Mouse (Mus musculus) liver, embryonic 13.5 days (tissue): Measurements from ENCODE around the gene Grid2ip. TPM values are rescaled to one million over a fixed set of nuclear protein-coding genes. Genes with fewer than 3 reads are reported as not detected.

Experiments used
- ATAC-seq: fragments of 200-750 bp; cut with Nextera tagmentation; 2 replicates; pipeline ENCODE4 v1.8.0; 2017; ENCODE audit warnings: low read depth, mild to moderate bottlenecking, moderate number of reproducible peaks, moderate library complexity
- DNase-seq: peaks from one replicate; pipeline ENCODE4 v3.0.0; 2022
- H3K27ac ChIP-seq: fragments of 300-500 bp; sonication (generic); 2 replicates; pipeline ENCODE4 v1.5.1; 2015; ENCODE audit warnings: moderate library complexity, mild to moderate bottlenecking, inconsistent platforms
- H3K27me3 ChIP-seq: fragments of 300-500 bp; sonication (generic); 2 replicates; pipeline ENCODE4 v1.6.1; 2015; ENCODE audit warnings: mild to moderate bottlenecking, inconsistent platforms
- H3K36me3 ChIP-seq: fragments of 300-500 bp; sonication (generic); 2 replicates; pipeline ENCODE4 v1.6.1; 2015; ENCODE audit warnings: mild to moderate bottlenecking, inconsistent platforms
- H3K4me1 ChIP-seq: fragments of 300-500 bp; sonication (generic); replicated peaks from 2 replicates; pipeline ENCODE4 v1.6.1; 2015; ENCODE audit warnings: inconsistent platforms
- H3K4me2 ChIP-seq: fragments of 300-500 bp; sonication (generic); 2 replicates; pipeline ENCODE4 v1.6.1; 2015; ENCODE audit warnings: inconsistent platforms, mild to moderate bottlenecking, moderate library complexity
- H3K4me3 ChIP-seq: fragments of 300-500 bp; sonication (generic); replicated peaks from 2 replicates; pipeline ENCODE4 v1.5.1; 2015; ENCODE audit warnings: mild to moderate bottlenecking, inconsistent platforms
- H3K9ac ChIP-seq: fragments of 300-500 bp; sonication (generic); 2 replicates; pipeline ENCODE4 v1.6.1; 2015; ENCODE audit warnings: mild to moderate bottlenecking, inconsistent platforms
- H3K9me3 ChIP-seq: fragments of 300-500 bp; sonication (generic); replicated peaks from 2 replicates; pipeline ENCODE4 v1.6.1; 2016; ENCODE audit warnings: inconsistent platforms
- WGBS: fragments of 180-500 bp; shearing (Covaris S2); methylation state at CpG from one replicate; pipeline ENCODE4 v1.1.7; 2015; ENCODE audit not compliant: insufficient replicate concordance; 5-methylcytosine and 5-hydroxymethylcytosine counted together
- polyA plus RNA-seq: library from polyadenylated mRNA; unstranded; fragments of >200 nt; fragmentation: Nextera tagmentation; extraction: Ambion mirVana; gene quantifications from 2 replicates; pipeline ENCODE4 v1.2.1, GENCODE M21; 2015

Gene Grid2ip
- polyA plus RNA-seq, 1 experiment from 2014 or later = not detected

DNA sequence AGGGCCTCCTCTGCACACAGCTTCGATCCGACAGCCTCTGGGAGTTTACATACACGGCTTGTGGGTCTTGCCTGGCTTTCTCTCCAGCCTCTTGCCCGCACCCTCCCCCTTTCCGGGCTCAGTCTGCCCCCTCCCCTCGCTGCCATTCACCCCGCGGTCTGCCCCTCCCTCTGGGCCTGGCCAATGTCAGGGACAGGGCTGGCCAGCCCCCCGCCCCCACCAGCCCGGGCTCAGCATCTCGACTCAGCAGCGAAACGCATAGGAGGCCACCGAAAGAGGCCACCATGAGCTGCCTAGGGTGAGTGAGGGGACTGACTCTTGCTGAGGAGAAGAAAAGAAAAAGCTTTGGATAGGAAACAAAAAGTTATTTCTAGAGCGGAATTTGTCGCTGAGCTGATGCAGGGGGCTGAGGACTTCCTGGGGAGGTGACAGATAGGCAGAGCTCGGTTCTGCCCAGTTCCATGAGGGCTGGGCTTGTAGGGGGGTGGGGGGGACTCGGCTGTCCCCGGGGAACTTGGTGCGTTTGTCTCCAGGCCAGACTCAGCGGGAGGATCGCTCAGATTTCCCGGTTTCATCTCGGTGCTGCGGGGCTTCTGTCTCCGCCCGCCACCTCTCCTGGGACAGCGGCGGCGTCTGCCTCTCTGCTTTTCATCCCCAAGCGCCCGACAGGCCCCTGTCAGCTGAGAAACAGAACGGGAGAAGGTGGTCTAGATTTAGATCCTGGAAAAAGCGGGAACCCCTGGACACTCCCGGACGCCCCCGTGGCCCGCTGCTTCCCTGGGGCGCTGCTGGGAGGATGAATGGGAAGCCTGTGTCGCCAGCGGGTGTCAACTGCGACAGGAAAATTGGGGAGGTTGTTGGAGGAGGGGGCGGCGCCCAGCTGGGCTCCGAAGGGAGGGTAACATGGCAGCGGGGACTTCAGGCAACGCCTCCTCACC lies 6.8 kb downstream of the Grid2ip start:
- no peak overlapping the region for H3K9ac ChIP-seq
- ATAC-seq = no peak
- H3K4me2 ChIP-seq = peak overlapping the region; percentile 59
- peak overlapping the region; percentile 44 for H3K4me3 ChIP-seq
- no peaks in the 10 kb centered on the region for H3K9me3 ChIP-seq
- peaks cover 77% of the 10 kb centered on the region for H3K27me3 ChIP-seq
- WGBS = 2% methylated on average over 47 of the region's 47 CpGs
- H3K27ac ChIP-seq = no peak overlapping the region
- peaks cover 12% of the 10 kb centered on the region; the same call in 1 of the 2 replicates for H3K4me1 ChIP-seq
- H3K36me3 ChIP-seq = no peaks in the 10 kb centered on the region
- no peak for DNase-seq

DNA sequence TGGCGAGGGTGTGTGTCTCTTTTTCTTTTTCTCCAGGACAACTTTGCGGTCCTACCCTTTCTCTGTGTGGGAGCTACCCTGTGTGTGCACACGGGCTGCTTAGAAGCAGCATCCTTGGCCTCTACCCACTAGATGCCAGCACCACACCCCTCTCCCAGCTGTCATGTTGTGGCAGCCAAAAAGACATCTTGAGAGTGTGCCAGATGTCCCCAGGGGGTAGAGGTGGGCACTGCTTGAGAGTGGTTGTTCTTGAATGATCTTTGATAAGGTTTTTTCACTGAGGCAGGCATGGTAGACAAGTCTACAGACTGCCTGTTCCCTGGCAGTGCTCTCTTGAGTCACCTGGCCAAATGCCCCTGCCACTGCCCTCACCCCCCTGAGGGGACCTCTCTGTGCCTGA lies 10.8 kb downstream of the Grid2ip start:
- Histone ChIP-seq H3K27ac (no peak overlapping the region), H3K9me3 (no peaks in the 10 kb centered on the region), H3K4me1 (peaks cover 17% of the 10 kb centered on the region), H3K9ac (no peak overlapping the region), H3K4me2 (no peak overlapping the region), H3K4me3 (no peak overlapping the region), H3K36me3 (no peaks in the 10 kb centered on the region), H3K27me3 (peaks cover 94% of the 10 kb centered on the region)
- ATAC-seq = no peak
- DNase-seq = no peak
- WGBS = 53% methylated on average over 3 of the region's 3 CpGs

DNA sequence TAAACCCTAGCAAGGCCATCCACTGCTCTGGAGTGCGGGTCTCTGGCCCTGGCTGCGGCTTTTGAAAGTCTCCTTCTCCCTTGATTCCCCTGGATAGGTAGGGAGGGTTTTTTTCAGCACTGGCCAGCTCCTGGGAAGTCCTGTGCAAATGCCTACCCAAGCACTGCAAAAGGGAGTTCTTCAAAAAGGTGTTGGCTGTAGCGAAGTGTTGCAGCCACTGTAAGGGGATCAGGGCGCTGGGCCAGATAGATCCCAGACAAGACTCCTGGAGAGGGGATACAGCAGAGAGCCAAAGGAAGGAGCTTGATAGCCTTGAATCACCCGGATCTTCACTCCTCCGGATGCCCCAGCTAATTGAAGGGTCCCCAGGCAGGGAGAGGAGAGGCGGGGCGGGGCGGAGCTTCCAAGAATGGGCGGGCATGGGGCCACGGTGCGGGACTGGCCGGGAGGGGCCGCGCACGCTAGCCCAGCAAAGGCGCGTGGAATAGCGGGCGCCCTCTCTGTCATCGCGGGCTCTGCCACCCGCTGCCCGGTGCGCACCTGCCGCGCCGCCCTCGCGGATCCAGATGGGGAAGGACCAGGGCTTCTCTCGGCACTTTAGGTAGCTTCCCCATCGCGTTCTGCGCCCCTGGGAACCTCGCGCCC lies 12.6 kb downstream of the Grid2ip start:
- DNase-seq (no peak), ATAC-seq (no peak)
- Histone ChIP-seq H3K4me3 (0 out of 2 replicates have a peak overlapping the region, but pooled peaks have one; percentile 8), H3K9ac (no peak overlapping the region), H3K4me1 (peaks cover 12% of the 10 kb centered on the region), H3K9me3 (no peaks in the 10 kb centered on the region), H3K27me3 (peaks cover 94% of the 10 kb centered on the region), H3K36me3 (no peaks in the 10 kb centered on the region), H3K27ac (no peak overlapping the region), H3K4me2 (peak overlapping the region; percentile 24; the same call in 1 of the 2 replicates)
- WGBS = 3% methylated on average over 36 of the region's 36 CpGs

DNA sequence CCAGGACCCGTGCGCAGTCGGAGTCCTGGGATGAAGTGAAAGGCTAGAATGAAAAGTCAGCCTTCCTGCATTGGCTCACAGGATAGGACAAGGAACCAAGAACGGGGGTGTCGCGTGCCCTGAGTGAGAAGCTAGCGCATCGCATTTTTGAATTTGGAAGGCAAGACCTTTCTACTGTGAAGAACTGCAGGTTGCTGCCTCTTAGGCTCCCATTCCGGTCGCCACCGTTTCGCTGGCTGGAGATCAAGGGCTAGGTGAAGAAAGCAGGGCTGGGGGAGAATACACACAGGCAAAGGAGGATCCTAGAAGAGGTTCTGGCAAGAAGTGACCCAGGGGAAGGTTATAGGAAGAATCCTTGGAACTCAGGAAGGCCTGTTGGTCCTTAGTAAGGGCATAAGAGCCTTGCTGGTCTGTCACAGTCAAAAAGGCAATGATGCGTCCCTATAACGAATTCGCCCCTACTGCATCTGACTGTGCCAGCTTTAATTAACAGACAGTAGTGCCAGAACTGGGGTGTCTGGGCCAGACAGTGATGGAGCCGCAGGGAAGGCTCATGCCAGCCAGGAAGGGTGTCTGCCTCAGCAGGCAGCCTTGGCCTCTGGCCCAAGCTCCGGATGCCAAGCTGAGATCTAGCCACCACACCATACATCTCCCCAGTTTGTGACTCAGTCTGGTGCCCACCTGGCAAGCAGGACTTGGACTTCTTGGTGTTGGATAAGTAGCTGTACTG lies 13.4 kb downstream of the Grid2ip start:
- Histone ChIP-seq H3K27ac (no peak overlapping the region), H3K9me3 (no peaks in the 10 kb centered on the region), H3K4me2 (no peak overlapping the region), H3K4me3 (no peak overlapping the region), H3K9ac (no peak overlapping the region), H3K36me3 (no peaks in the 10 kb centered on the region), H3K27me3 (peaks cover 93% of the 10 kb centered on the region), H3K4me1 (peaks cover 12% of the 10 kb centered on the region)
- WGBS = 25% methylated on average over 17 of the region's 17 CpGs
- DNase-seq = no peak
- ATAC-seq = no peak

DNA sequence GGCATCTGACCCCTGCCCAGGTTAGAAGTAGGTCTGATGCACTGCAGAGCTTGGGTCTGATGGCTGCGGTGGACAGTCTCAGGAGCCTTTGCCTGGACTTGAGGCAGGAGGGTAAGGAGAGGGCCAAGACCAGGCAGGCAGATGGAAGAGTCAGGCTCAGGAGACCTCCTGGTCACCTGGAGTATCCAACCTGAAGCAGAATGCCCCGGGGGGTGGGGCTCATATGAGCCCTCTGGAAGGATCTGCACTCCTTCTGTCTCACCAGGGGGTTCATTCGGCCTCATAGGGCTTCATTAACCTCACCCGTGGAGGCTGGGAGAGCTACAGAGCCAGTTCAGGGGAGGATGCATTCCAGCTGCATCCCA lies 14.0 kb downstream of the Grid2ip start:
- Histone ChIP-seq H3K9ac (no peak overlapping the region), H3K4me2 (no peak overlapping the region), H3K9me3 (peaks cover under 1% of the 10 kb centered on the region; the same call in 1 of the 2 replicates), H3K4me1 (peaks cover 11% of the 10 kb centered on the region), H3K27me3 (peaks cover 89% of the 10 kb centered on the region), H3K4me3 (no peak overlapping the region), H3K27ac (no peak overlapping the region), H3K36me3 (no peaks in the 10 kb centered on the region)
- DNase-seq (no peak), ATAC-seq (no peak)
- 51% methylated on average over 4 of the region's 4 CpGs for WGBS

DNA sequence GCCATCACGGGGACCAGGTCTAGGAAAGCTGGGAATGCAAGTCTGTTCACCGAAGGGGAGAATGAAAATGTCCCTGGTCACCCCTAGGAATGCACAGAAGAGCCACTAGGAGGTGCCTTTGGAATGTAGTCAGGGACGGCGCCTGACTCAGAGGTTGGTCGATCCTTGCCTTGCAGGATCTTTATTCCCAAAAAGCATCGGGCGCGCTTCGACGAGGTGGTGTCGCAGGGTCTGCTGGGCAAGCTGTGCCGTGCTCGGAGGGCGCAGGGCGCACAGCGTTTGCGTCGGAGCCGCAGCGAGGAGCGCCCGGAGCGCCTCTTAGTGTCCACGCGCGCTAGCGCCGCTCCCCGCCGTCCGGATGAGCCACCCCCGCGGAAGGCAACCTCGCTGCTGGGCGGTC lies 15.7 kb downstream of the Grid2ip start:
- Histone ChIP-seq H3K27me3 (peaks cover 81% of the 10 kb centered on the region), H3K4me2 (peak overlapping the region; percentile 47), H3K4me3 (peak overlapping the region; percentile 23; the same call in 1 of the 2 replicates), H3K9ac (no peak overlapping the region), H3K4me1 (peaks cover 7% of the 10 kb centered on the region; the same call in 1 of the 2 replicates), H3K9me3 (peaks cover 4% of the 10 kb centered on the region; the same call in 1 of the 2 replicates), H3K27ac (no peak overlapping the region), H3K36me3 (no peaks in the 10 kb centered on the region)
- 4% methylated on average over 35 of the region's 35 CpGs for WGBS
- ATAC-seq (no peak), DNase-seq (no peak)

DNA sequence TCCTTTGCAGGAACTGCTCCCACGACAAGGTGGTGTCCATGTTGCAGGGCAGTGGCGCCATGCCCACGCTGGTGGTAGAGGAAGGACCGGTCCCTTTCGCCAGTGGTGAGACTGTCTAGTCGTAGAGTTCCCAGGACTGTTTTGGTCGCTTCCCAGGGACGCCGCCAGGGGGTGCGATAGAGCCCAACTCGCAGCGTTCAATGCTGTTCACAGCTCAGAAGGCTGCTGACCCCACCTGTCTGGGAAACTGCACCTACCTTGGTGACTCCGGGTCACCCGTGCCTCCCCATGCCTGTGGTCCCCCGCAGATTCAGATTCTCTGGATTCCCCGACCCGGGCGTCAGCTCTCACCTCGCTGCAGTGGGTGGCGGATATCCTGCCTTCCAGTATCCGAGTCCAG lies 18.1 kb downstream of the Grid2ip start:
- Histone ChIP-seq H3K36me3 (no peaks in the 10 kb centered on the region), H3K4me2 (peak overlapping the region; percentile 29), H3K27ac (no peak overlapping the region), H3K27me3 (peaks cover 58% of the 10 kb centered on the region), H3K9me3 (peaks cover 4% of the 10 kb centered on the region; the same call in 1 of the 2 replicates), H3K4me3 (0 out of 2 replicates have a peak overlapping the region, but pooled peaks have one; percentile 12), H3K9ac (no peak overlapping the region), H3K4me1 (peaks cover 4% of the 10 kb centered on the region; the same call in 1 of the 2 replicates)
- peak; percentile 40 for DNase-seq
- 9% methylated on average over 21 of the region's 21 CpGs for WGBS
- no peak for ATAC-seq

DNA sequence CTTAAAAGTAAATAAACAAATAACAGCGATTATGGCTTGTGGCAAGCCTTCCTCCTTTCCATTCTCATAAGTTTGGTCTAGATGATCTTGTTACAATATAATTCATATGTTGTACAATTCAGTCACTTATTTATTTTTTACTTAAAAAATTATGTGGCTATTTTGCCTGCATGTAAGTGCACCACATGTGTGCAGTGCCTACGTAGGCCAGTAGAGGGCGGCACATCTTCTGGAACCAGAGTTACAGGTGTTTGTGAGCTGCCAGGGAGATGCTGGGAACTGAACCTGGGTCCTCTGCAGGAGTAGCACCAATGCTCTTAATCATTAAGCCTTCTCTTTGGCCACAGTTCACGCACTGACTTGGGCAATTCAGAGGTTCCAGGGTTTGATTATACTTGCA lies 19.0 kb downstream of the Grid2ip start:
- no peak overlapping the region for H3K4me3 ChIP-seq
- H3K36me3 ChIP-seq = no peaks in the 10 kb centered on the region
- ATAC-seq = no peak
- H3K4me1 ChIP-seq = peaks cover 7% of the 10 kb centered on the region; the same call in 1 of the 2 replicates
- WGBS = 77% methylated on average over 4 of the region's 4 CpGs
- H3K4me2 ChIP-seq = no peak overlapping the region
- H3K9me3 ChIP-seq = peaks cover 4% of the 10 kb centered on the region; the same call in 1 of the 2 replicates
- peaks cover 49% of the 10 kb centered on the region for H3K27me3 ChIP-seq
- no peak for DNase-seq
- H3K27ac ChIP-seq = no peak overlapping the region
- no peak overlapping the region for H3K9ac ChIP-seq

DNA sequence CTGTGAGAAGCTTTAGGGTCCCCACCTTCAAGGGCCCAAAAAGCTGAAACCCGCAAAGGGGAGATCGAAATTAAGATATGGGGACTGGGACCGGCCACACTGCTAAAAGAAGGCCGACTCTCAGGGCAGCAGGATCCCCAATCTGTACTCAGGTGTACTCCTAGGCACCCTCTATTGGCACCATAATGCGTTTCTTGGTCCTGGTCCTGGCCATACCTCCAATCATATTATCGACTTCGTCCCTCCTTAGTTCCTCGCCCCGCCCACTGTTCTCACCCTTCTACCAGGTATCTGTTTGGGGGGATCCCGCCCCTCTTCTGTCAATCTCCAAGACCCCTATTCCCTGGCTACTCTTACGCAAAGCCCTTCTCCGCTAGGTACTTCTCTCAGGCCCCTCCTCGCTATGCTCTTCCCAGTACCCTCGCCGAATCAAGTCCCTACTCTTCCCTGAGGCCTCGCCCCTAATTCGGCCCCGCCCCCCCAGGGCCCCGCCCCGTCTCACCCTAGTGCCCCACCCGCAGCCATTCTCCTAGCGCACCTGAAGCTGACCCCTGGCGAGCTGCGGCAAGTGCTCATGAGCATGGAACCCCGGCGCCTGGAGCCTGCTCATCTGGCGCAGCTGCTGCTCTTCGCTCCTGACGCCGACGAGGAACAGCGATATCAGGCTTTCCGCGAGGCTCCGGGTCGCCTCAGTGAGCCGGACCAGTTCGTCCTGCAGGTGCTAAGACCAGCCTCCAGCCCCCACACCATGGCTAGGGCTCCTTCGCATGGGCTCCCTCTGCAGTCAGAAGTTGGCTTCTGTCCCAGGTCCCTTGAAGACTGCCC lies 29.9 kb downstream of the Grid2ip start:
- DNase-seq (no peak), ATAC-seq (peak; percentile 75)
- H3K4me3 ChIP-seq = peak overlapping the region; percentile 29
- H3K9me3 ChIP-seq = no peaks in the 10 kb centered on the region
- H3K27me3 ChIP-seq = peaks cover 55% of the 10 kb centered on the region
- H3K4me2 ChIP-seq = peak overlapping the region; percentile 57
- 7% methylated on average over 38 of the region's 39 CpGs for WGBS
- no peaks in the 10 kb centered on the region for H3K36me3 ChIP-seq
- H3K4me1 ChIP-seq = peaks cover 12% of the 10 kb centered on the region
- H3K9ac ChIP-seq = peak overlapping the region; percentile 17; the same call in 1 of the 2 replicates
- no peak overlapping the region for H3K27ac ChIP-seq

DNA sequence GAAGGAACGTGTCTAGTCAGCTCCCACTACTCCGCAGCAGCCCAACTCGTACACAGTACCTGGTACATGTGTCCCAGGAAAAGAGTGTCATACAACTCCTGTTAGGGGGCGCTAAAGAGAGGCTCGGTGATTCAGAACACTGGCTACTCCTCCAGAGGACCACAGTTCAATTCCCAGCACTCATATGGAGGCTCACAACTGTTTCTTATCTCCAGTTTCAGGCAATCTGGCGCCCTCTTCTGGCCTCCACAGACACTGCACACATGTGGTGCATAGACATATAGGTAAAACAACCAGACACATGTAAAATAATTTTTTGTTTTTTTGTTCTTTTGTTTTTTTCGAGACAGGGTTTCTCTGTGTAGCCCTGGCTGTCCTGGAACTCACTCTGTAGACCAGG lies 37.0 kb downstream of the Grid2ip start:
- DNase-seq (no peak), ATAC-seq (no peak)
- H3K27me3 ChIP-seq = peaks cover under 1% of the 10 kb centered on the region
- no peaks in the 10 kb centered on the region; the same call in 1 of the 2 replicates for H3K9me3 ChIP-seq
- H3K9ac ChIP-seq = no peak overlapping the region
- no peak overlapping the region for H3K4me2 ChIP-seq
- no peaks in the 10 kb centered on the region for H3K36me3 ChIP-seq
- no peaks in the 10 kb centered on the region for H3K4me1 ChIP-seq
- no peak overlapping the region for H3K4me3 ChIP-seq
- no peak overlapping the region for H3K27ac ChIP-seq
- WGBS = 75% methylated on average over 7 of the region's 7 CpGs
